Mouse (Mus musculus): ENCODE measurements around the gene Gm13277.
"Not testable (repeated sequence)": the region's sequence is repeated elsewhere in the genome, so short reads cannot be mapped to it uniquely, and the experiment has no call there.

- peak; percentile 36 for TF ChIP-seq CTCF (IDR thresholded peaks at IDR 0.05; ENCODE audit: low read depth)
- TF ChIP-seq EP300 (optimal IDR thresholded peaks at IDR 0.05): not testable (repeated sequence)
Measured at GRCm38 (mm10) chr4:88782335-88782734, 6.1 kb upstream of the Gm13277 start.

Data from stomach, postnatal 0 days (tissue).